Mouse (Mus musculus) embryonic facial prominence, embryonic 10.5 days (tissue): Measurements from ENCODE around the gene Tspan5. TPM values are rescaled to one million over a fixed set of nuclear protein-coding genes. Genes with fewer than 3 reads are reported as not detected.

Experiments used
- DNase-seq: peaks from one replicate; pipeline ENCODE4 v3.0.0-alpha.2; 2017; ENCODE audit warnings: low spot score
- H3K27ac ChIP-seq: fragments of 300-500 bp; sonication (generic); replicated peaks from 2 replicates; pipeline ENCODE4 v1.5.1; 2016; ENCODE audit warnings: mild to moderate bottlenecking
- H3K27me3 ChIP-seq: fragments of 300-500 bp; sonication (generic); replicated peaks from 2 replicates; pipeline ENCODE4 v1.6.1; 2016; ENCODE audit warnings: low read depth, mild to moderate bottlenecking; ENCODE audit not compliant: poor library complexity, severe bottlenecking
- H3K36me3 ChIP-seq: fragments of 300-500 bp; sonication (generic); replicated peaks from 2 replicates; pipeline ENCODE4 v1.6.1; 2016; ENCODE audit warnings: mild to moderate bottlenecking, moderate library complexity
- H3K4me1 ChIP-seq: fragments of 300-500 bp; sonication (generic); 2 replicates; pipeline ENCODE4 v1.6.1; 2016
- H3K4me3 ChIP-seq: fragments of 300-500 bp; sonication (generic); 2 replicates; pipeline ENCODE4 v1.5.1; 2016; ENCODE audit warnings: mild to moderate bottlenecking, moderate library complexity
- H3K9me3 ChIP-seq: fragments of 300-500 bp; sonication (generic); 2 replicates; pipeline ENCODE4 v1.6.1; 2016; ENCODE audit warnings: mild to moderate bottlenecking
- WGBS: fragments of 180-500 bp; shearing (Covaris S2); methylation state at CpG from one replicate; pipeline ENCODE4 v1.1.7; 2016; 5-methylcytosine and 5-hydroxymethylcytosine counted together
- polyA plus RNA-seq: library from polyadenylated mRNA; unstranded; fragments of >200 nt; fragmentation: Nextera tagmentation; extraction: Ambion mirVana; gene quantifications from 2 replicates; pipeline ENCODE4 v1.2.1, GENCODE M21; 2016

The Tspan5 gene
- polyA plus RNA-seq, 1 experiment from 2014 or later, result 20.9 TPM

DNA sequence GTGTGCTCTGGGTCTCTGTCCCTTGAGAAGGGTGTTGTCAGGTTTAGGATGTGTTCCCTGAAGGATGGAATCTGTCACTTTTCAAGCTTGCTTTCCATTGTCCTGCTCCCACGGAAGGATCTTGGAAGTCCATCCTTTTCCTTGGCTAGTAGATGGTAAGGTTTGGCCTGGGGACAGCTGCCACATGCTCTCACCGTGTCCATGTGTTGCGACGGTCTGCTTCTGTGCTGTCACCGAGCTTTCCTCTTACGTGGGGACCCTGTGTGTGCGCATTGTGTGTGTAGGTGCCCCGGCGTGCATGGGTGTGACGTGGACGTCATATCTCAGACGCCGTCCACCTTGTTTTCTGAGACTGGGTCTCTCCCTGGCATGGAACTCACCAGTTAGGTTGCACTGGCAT is 19.5 kb downstream of the Tspan5 start:
- WGBS, result 93% methylated on average over 13 of the region's 13 CpGs
- Histone ChIP-seq H3K27me3 (no peaks in the 10 kb centered on the region), H3K4me3 (no peak overlapping the region), H3K36me3 (0 out of 2 replicates have a peak, but pooled peaks cover 3% of the 10 kb centered on the region), H3K4me1 (peaks cover 10% of the 10 kb centered on the region), H3K9me3 (no peaks in the 10 kb centered on the region), H3K27ac (no peak overlapping the region)
- no peak for DNase-seq

GRCm38 (mm10) chr3:138763941-138764340 is 21.9 kb downstream of the Tspan5 start:
- WGBS, result 90% methylated on average over 9 of the region's 9 CpGs
- DNase-seq, result no peak
- peaks cover 18% of the 10 kb centered on the region for H3K4me1 ChIP-seq
- H3K27me3 ChIP-seq, result no peaks in the 10 kb centered on the region
- H3K36me3 ChIP-seq, result 0 out of 2 replicates have a peak, but pooled peaks cover 3% of the 10 kb centered on the region
- H3K9me3 ChIP-seq, result no peaks in the 10 kb centered on the region
- no peak overlapping the region for H3K27ac ChIP-seq
- no peak overlapping the region for H3K4me3 ChIP-seq

GRCm38 (mm10) chr3:138764782-138765181 is 22.8 kb downstream of the Tspan5 start:
- WGBS, result 88% methylated on average over 3 of the region's 3 CpGs
- Histone ChIP-seq H3K9me3 (no peaks in the 10 kb centered on the region), H3K27ac (no peak overlapping the region), H3K4me3 (no peak overlapping the region), H3K36me3 (0 out of 2 replicates have a peak, but pooled peaks cover 3% of the 10 kb centered on the region), H3K27me3 (no peaks in the 10 kb centered on the region), H3K4me1 (peaks cover 26% of the 10 kb centered on the region)
- DNase-seq, result no peak

DNA sequence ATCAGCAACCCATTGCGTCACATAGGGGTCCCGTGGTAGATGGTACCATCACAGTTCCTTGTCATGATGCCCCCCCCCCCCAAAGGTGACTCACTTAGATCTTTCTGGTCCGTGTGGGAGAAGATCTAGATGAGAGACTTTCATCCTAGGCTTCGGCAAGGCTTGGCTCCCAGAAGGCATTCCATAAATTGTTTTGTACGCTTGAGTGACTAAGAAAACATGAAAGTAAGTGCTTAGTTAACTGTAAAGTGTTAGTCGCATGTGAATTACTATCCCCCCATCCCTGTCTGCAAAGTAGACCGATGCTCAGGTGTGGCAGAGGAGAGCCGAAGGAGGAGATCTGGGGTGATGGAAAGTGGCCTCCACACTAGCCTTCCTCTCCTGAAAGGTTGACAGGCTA is 25.0 kb downstream of the Tspan5 start:
- no peaks in the 10 kb centered on the region for H3K9me3 ChIP-seq
- 80% methylated on average over 8 of the region's 8 CpGs for WGBS
- no peak for DNase-seq

DNA sequence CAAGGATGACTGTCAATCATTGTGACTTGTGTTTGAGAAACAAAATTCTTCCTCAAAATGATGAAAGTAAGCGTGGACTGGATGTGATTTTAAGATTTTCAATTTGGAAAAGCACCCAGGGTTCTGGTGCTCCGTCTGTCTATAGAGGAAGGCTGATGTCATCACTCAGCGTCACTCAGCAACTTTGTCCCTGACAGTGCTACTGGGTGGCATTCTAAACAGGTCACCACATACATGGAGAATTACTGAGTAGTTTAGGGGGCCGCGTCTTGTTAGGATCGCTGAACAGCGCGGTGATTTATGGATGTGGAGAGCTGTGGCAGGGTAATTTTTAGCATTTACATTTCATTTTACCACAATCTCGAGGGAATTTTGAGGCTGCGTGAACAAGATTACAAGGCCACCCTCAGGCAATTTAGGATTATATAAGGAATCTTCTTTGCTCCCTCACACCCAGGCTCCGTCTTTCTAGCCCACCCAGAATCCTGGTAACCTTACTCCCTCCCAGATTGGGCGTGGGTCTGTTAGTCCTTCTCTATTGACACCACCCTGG is 26.6 kb downstream of the Tspan5 start:
- H3K4me3 ChIP-seq, result no peak overlapping the region
- H3K9me3 ChIP-seq, result no peaks in the 10 kb centered on the region
- no peak overlapping the region for H3K27ac ChIP-seq
- WGBS, result 81% methylated on average over 12 of the region's 12 CpGs
- no peaks in the 10 kb centered on the region for H3K27me3 ChIP-seq
- H3K36me3 ChIP-seq, result no peaks in the 10 kb centered on the region
- no peak for DNase-seq
- peaks cover 29% of the 10 kb centered on the region for H3K4me1 ChIP-seq

More for the DNA sequence above, 25.0 kb downstream of the Tspan5 start:
- Histone ChIP-seq H3K27me3 (no peaks in the 10 kb centered on the region), H3K36me3 (0 out of 2 replicates have a peak, but pooled peaks cover 3% of the 10 kb centered on the region), H3K4me1 (peaks cover 29% of the 10 kb centered on the region), H3K4me3 (no peak overlapping the region), H3K27ac (no peak overlapping the region)

DNA sequence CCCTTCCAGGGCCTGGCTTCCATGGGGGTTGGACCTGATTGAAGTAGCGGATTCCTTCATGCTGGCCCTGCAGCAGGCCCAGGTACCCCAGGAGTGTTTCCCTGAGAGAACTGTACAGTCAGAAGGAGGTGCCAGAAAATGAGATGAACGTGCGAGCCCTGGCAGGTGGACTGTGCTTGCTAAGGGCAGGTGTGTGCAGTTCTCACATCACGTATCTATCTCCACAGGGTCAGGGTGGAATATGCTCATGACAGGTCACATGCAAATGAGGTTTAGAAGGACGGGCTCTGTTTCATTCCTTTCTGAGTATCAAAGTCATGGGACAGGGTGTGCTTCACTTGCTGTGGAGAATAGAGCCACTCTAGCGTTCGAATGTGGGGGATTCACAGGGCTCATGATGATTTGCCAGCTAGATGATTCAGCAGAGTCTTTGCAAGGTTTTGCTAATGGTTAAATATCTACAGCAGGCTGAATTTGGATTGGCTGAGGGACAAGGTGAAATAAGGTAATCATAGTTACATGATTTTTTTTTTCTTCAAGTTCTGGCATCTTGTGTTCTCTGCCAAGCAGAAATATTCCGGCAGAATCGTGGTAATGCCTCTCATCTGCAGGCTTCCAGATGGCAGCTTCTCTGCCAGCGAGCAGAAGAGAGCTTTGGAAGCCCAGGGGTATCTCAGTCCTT is 28.8 kb downstream of the Tspan5 start:
- WGBS, result 80% methylated on average over 10 of the region's 10 CpGs
- no peak for DNase-seq
- H3K4me3 ChIP-seq, result no peak overlapping the region
- peaks cover 35% of the 10 kb centered on the region for H3K4me1 ChIP-seq
- no peaks in the 10 kb centered on the region for H3K36me3 ChIP-seq
- no peak overlapping the region for H3K27ac ChIP-seq
- H3K9me3 ChIP-seq, result no peaks in the 10 kb centered on the region
- no peaks in the 10 kb centered on the region for H3K27me3 ChIP-seq

DNA sequence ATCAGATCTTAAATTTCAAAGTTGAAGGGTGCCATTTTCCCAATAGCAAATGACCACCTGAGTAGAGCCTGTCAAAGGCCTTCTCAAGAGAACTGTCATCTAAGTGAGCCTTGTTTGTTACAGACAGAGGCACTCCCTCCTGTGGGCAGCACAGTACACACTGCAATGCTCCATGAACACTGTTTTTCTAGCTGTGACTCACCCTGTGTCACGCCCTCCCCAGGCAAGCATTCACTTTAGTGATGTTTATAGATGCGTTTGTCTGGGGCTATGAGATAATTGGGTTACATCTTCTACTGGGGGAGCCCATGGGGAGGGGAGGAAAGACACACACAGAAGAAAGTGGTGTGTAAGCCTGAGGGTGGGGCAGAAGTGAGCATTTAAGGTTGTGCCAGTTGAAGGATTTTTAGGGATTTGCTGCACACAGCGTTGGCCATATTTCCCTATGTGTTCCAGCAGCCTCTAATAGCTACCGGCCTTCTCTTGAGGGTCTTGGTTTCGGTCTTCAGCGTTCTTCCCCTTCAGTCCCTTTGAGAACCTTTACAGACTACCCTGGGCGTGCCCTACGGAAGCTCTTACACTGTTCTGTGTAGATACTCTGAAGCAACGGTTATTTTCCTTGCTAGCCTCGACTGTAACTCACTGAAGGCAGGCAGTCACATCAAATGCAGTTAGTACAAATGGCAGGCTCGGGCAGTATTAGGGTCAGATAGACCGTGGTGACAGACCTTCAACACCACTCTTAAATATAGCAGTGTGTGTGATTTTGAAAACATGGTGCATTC is 29.7 kb downstream of the Tspan5 start:
- no peak for DNase-seq
- peaks cover 35% of the 10 kb centered on the region for H3K4me1 ChIP-seq
- WGBS, result 87% methylated on average over 12 of the region's 12 CpGs
- no peaks in the 10 kb centered on the region for H3K27me3 ChIP-seq
- H3K9me3 ChIP-seq, result no peaks in the 10 kb centered on the region
- no peaks in the 10 kb centered on the region for H3K36me3 ChIP-seq
- no peak overlapping the region for H3K4me3 ChIP-seq
- H3K27ac ChIP-seq, result no peak overlapping the region

DNA sequence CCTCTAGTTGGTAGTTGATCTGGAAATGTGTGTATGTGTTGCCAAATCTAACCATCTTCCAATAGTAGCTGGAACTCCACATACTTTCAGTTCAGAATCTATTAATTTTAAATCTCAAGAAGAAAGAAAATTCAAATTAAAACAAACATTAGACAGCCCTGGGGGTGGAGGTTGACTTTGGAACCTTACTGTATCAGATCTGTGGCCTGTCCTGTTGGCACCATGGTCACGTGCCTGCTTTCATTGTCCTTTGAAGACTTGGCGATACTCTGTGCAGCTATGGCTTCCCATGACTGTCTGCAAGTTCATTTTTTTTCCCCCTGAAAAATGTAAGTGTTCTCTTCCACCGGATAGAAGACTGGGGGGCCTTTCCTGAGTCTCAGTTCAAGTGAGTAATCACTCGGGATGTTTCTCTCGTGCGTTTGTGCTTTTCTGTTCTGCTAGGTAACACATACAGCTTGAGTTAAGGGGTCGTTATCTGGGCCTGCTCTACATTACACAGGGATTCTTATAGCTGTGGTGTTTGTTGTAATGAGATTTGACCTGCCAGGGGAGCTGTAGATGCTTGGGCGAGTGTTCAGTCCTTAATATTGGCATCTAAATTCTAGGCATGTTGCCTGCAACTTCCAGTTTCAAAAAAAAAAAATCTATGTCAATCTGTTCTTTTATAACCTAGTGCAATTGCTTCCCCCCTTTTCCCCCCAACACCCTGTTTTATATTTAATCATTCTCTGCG is 32.0 kb downstream of the Tspan5 start:
- no peaks in the 10 kb centered on the region for H3K9me3 ChIP-seq
- DNase-seq, result no peak
- H3K4me3 ChIP-seq, result no peak overlapping the region
- no peaks in the 10 kb centered on the region for H3K27me3 ChIP-seq
- 66% methylated on average over 9 of the region's 9 CpGs for WGBS
- no peak overlapping the region for H3K27ac ChIP-seq
- peaks cover 40% of the 10 kb centered on the region for H3K4me1 ChIP-seq
- H3K36me3 ChIP-seq, result no peaks in the 10 kb centered on the region

GRCm38 (mm10) chr3:138774607-138774943 is 32.6 kb downstream of the Tspan5 start:
- peaks cover 40% of the 10 kb centered on the region for H3K4me1 ChIP-seq
- no peaks in the 10 kb centered on the region for H3K9me3 ChIP-seq
- no peak overlapping the region for H3K4me3 ChIP-seq
- H3K36me3 ChIP-seq, result no peaks in the 10 kb centered on the region
- H3K27me3 ChIP-seq, result no peaks in the 10 kb centered on the region
- no peak for DNase-seq
- no peak overlapping the region for H3K27ac ChIP-seq
- 82% methylated on average over 4 of the region's 4 CpGs for WGBS

GRCm38 (mm10) chr3:138775926-138776715 is 34.1 kb downstream of the Tspan5 start:
- H3K27me3 ChIP-seq, result no peaks in the 10 kb centered on the region
- WGBS, result 83% methylated on average over 7 of the region's 7 CpGs
- H3K4me3 ChIP-seq, result no peak overlapping the region
- no peak for DNase-seq
- H3K36me3 ChIP-seq, result no peaks in the 10 kb centered on the region
- H3K9me3 ChIP-seq, result no peaks in the 10 kb centered on the region
- H3K4me1 ChIP-seq, result peaks cover 41% of the 10 kb centered on the region
- no peak overlapping the region for H3K27ac ChIP-seq

DNA sequence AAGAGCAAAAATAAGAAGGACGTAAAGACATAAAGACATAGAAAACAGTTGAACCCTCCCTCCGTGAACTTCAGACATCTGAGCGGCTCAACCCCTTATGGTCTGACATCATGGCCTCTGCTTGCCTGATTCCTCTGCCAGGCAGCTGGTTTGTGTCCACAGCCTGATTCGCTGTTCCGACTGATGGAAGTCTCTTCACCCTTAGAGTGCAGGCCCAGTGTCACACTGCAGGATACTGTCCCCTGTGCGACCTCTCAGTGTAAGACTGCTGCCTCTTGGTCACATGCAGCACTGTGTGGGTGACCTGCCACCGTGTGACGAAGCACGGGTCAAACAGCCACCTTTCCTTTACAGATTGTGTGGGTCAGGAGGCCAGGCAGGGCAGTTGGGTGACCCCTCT is 39.5 kb downstream of the Tspan5 start:
- no peak for DNase-seq
- Histone ChIP-seq H3K36me3 (no peaks in the 10 kb centered on the region), H3K4me1 (peaks cover 69% of the 10 kb centered on the region), H3K27me3 (no peaks in the 10 kb centered on the region), H3K4me3 (no peak overlapping the region), H3K9me3 (no peaks in the 10 kb centered on the region), H3K27ac (peak overlapping the region; percentile 27; the same call in 1 of the 2 replicates)
- 67% methylated on average over 9 of the region's 9 CpGs for WGBS
